Mouse (Mus musculus): ENCODE data around the gene Dnah6.

Dnah6 gene

DNA sequence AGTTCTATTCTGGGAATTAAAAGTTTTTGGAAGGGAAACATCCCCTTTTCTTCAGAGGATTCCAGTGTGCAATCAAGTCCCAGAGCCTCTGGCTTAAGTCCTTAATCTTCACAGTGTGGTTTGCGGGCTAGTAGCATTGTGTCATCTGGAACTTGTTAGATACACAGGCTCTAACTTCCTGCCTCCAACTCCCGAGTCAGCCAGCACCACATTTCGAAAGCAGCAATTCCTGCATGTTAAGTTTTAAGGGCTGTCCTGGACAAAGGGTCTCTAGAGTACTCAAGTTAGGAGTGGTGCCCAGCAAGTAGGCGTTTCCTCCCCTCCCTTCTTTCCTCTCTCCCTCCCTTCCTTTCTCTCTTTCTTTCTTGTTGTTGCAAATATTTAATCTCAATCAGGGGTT is 7.0 kb upstream of the Dnah6 start:
- DNase-seq (ENCODE audit: low spot score): no peak

GRCm38 (mm10) chr6:73227376-73228158 is 6.1 kb upstream of the Dnah6 start:
- DNase-seq (ENCODE audit: low spot score): no peak

GRCm38 (mm10) chr6:73222841-73223526 is 1.5 kb upstream of the Dnah6 start:
- peak; percentile 41 for DNase-seq (ENCODE audit: low spot score)

- no peak for DNase-seq (ENCODE audit: low spot score)
These were observed 696 bp upstream of the Dnah6 start for GRCm38 (mm10) chr6:73221958-73222735.

GRCm38 (mm10) chr6:73211602-73212001 is 9.8 kb downstream of the Dnah6 start:
- DNase-seq (ENCODE audit: low spot score): no peak

DNA sequence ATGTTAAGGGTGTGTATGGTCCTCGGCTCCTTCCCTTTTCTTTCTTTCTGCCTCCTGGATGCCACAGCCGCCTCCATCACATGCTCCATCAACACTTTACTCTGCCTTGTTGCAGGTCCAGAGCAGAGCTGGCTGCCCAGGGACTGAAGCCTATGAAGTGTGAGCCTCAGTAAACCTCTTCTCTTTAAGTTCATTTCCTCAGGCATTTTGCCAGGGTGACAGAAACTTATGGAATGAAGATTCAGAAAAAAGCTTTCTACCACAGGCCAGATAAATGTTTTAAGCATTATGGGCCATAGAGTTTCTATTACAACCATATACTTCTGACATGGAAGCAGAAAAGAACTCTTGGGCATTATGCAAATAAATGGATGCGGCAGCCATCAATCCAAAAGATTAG is 10.4 kb downstream of the Dnah6 start:
- no peak for DNase-seq (ENCODE audit: low spot score)

- no peak for DNase-seq (ENCODE audit: low spot score)
These were observed 10.9 kb downstream of the Dnah6 start for GRCm38 (mm10) chr6:73210445-73210972.

- DNase-seq (ENCODE audit: low spot score): no peak
These were observed 11.9 kb downstream of the Dnah6 start for GRCm38 (mm10) chr6:73209598-73209997.

DNA sequence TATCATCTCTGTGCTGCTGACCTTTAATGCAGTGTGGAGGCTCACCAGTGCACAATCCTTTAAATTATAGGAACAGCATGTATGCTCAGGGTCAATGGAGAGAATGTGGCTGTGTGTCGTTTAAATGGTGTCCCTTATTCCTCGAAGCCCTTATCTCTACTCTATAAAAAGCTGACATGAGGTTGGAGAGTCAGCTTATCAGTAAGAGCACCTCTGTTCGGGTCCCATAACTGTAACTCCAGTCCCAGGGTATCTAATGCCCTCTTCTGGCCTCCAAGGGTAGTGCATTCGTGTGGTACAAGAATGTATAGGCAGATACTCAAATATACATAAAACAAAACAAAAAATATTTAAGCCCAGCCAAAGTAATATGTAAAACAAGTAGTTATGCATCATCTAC is 16.5 kb downstream of the Dnah6 start:
- no peak for DNase-seq (ENCODE audit: low spot score)

DNA sequence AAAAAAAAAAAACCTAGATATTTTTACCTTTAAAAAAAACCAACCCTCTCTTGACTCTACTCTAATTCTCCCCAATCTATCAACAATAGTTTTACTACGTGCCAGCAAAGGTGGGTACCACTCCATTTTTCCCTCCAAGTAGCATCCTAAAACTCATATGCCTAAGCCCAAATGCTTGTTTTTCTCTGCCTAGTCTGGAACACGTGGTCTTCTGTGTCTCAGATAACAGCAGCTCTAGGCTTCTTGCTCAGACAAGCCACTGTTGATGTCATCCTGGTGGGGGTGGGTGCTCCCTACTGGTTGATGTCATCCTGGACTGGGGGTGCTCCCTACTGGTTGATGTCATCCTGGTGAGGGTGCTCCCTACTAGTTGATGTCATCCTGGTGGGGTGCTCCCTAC is 17.7 kb downstream of the Dnah6 start:
- no peak for DNase-seq (ENCODE audit: low spot score)

GRCm38 (mm10) chr6:73195291-73195690 is 26.2 kb downstream of the Dnah6 start:
- DNase-seq (ENCODE audit: low spot score): no peak

DNA sequence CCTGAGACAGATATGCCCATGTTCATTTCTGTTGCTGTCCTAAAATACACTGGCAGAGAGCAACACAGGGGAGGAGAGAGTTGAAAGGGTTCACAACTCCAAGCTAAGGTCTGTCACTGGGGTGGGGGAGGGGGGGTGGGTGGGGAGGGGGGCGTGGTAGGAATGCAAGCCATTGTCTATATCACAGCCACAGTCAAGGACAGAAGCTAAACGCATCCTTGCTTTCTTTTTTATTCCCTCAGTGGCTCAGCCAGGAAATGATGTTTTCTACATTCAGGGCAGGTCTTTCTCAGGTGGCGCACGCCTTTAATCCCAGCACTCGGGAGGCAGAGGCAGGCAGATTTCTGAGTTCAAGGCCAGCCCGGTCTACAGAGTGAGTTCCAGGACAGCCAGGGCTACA is 30.7 kb downstream of the Dnah6 start:
- DNase-seq (ENCODE audit: low spot score): no peak

DNA sequence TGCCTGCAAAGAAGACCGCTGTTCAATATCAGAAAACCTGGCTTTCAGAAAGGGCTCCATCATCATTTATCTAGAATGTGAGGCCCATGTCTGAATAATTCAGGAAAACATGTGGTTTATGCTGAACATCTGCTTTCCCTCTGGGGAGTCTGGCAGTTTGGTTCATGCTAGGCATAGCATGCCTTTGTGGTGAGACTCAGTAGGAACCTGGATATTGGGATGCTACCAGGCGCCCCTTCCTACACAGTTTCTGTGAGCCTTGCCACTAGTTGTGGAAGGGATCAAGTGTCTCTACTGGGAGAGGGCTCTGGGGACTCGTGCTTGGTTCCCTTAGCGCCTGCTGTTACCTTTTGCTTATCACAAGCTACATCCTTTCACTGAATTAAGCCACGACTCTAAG is 37.2 kb downstream of the Dnah6 start:
- no peak for DNase-seq (ENCODE audit: low spot score)

DNA sequence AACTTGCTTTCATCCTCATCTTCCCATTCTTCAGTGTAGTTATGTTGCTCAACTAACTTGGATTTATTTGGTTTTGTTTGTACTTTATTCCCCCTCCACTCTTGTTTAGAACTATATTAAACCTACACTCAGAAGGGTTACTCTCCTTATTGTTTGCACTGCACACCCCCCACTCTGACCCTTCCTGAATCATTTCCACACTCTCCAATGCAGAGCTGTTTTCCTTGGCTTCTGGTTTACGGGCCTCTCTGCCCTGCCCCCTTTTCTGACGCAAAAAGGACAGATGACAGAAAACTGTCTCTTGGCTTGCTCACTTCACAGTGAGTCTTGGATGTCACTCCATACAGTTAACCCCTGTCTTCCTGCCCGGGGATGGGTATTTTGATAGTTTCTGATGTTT is 38.5 kb downstream of the Dnah6 start:
- no peak for DNase-seq (ENCODE audit: low spot score)

GRCm38 (mm10) chr6:73182410-73182809 is 39.0 kb downstream of the Dnah6 start:
- DNase-seq (ENCODE audit: low spot score): no peak

- DNase-seq (ENCODE audit: low spot score): no peak
These were observed 39.4 kb downstream of the Dnah6 start for GRCm38 (mm10) chr6:73182006-73182405.

DNA sequence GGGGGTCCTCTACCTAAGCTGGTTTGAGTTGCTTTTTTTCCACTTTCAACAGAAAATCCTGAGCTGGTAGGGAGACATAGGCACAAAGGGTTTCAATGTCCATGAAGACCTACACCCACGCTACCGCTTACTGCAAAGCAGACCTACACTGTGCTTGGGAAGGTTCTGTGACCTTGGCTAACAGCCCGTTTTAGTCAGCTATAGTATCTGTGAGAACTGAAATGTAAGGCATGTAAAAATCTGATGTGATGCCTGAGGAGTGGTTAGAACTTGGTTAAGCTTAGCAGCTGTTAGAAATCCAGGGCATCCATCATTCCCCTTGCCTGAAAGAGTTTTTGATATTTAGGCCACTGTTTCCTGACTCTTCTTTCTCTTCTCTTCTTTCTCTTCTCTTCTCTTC is 46.3 kb downstream of the Dnah6 start:
- DNase-seq (ENCODE audit: low spot score): no peak

GRCm38 (mm10) chr6:73167230-73167629 is 54.2 kb downstream of the Dnah6 start:
- no peak for DNase-seq (ENCODE audit: low spot score)

- no peak for DNase-seq (ENCODE audit: low spot score)
These were observed 58.5 kb downstream of the Dnah6 start for GRCm38 (mm10) chr6:73162958-73163357.

DNA sequence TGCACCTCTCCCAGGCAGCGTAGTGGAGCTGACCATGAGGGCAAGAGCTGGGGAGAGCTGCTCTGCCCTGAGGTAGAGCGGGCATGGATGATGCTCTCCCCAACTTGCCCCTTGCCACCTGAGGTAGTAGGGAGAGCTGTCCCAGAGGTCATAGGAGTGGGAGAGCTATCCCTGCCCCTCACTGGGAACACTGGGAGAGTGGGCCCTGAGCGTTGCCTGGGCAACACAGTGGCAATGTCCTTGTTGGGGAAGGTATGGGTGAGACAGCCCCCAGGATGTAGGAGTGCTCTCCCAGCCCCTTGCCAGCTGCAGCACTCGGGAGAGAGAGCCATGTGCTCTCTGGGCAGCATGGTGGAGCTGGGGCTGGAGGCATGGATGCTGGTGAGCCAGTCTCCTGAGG is 60.1 kb downstream of the Dnah6 start:
- no peak for DNase-seq (ENCODE audit: low spot score)

DNA sequence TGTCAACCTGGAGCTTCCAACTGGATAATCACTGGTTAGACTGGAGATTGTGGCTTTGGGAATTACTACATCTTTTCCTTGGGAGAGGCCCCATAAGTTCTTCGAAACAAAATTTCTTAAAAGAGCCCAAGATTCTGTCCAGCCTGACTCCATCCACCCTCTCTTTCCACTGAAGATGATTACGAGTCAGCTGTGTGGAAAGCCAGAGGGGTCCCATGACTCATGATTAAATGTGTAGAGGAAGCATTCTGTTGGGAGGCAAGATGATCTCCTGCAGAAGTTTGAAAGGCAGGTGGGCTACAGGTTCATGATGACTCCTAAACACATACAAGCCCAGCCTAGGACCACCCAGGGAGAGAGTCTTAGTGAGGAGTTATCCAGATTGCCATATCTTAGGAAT is 66.0 kb downstream of the Dnah6 start:
- no peak for DNase-seq (ENCODE audit: low spot score)

DNA sequence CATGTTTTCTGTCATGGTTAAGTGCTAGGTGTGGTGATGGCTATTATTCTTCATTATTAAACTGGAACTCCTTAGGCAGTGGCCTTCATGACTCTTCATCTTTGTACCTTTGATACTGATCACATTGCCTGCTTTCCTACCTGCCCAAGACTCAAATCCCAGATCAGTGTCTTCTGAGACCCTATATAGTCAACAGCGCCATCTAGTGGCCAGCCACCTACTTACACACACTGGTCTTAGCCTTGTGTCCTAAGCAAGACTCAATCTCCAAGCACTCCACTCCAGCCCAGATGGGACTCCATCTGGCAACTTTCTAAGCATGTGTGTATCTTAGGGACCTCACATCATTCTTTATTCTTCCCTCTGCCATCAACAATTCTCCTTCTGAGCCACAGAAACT is 67.8 kb downstream of the Dnah6 start:
- DNase-seq (ENCODE audit: low spot score): peak; percentile 45

DNA sequence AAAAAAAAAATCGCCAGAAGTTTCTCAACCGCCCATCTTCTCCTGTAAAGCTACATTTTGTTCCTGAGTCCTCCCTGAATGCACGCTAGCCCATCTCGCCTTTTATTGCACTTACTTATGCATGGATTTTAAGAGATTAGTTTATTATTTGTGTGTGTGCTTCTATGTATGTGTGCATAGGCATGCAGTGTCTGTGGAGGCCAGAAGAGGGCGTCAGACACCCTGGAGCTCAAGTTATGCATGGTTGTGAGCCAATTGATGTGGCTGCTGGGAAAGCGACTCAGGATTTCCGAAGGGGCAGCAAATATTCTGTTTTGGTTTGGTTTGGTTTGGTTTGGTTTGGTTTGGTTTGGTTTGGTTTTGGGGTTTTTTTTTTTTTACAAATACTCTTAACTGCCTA is 78.0 kb downstream of the Dnah6 start:
- no peak for DNase-seq (ENCODE audit: low spot score)
